Mouse (Mus musculus): ENCODE results near the gene Olfr228.
"Not testable (repeated sequence)": the region's sequence is repeated elsewhere in the genome, so short reads cannot be mapped to it uniquely, and the experiment has no call there.

DNA sequence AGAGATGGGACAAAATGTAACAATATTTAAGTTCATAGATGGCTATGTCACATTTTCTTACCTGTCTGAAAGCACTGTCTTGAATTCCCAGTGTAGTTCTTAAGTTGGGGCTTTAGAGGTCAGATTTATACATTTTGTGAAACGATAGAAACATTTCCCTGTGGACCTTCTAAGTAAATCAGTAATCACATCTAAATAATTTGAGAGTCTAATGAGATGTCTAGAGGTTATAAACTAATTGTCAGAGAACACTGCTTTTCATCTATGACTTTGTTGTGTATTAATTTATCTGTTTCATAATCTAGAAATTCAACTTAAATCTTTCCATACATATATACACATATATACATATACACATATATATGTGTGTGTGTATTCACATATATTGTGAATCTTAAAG lies 36.7 kb downstream of the Olfr228 start, which contains the start of gene Olfr1065:
- TF ChIP-seq POLR2A, CTCF (IDR thresholded peaks at IDR 0.05; ENCODE audit: extremely low read depth, insufficient read depth, low read length): not testable (repeated sequence)
